ENCODE assay signal across 16 mouse cellular contexts in genomic region chr6:145426501-145426900, GRCm38 (mm10).
"Had no signal": no experiment of that assay in that cellular context is flagged by ENCODE, and none has a peak within 500 bp of the region (broad histone marks: within the 10 kb centered on the region; RNA-seq: fewer than 3 reads in every experiment).

No protein-coding gene starts in this region.

- H3K9me3 ChIP-seq: limb, embryonic 12.5 days; limb, embryonic 15.5 days; lung, embryonic 15.5 days; midbrain, embryonic 13.5 days; stomach, embryonic 15.5 days had no signal

- DNase-seq: kidney, adult 2 months; kidney, postnatal 14 days; left cerebral cortex, postnatal 4 days; liver, postnatal 0 days; lung, postnatal 14 days; lung, postnatal 4 days; spleen, adult 18-20 months; thymus, postnatal 25 days had no signal

- H3K4me3 ChIP-seq: limb, embryonic 12.5 days; limb, embryonic 15.5 days; lung, embryonic 15.5 days; midbrain, embryonic 13.5 days; stomach, embryonic 15.5 days had no signal

- H3K36me3 ChIP-seq: limb, embryonic 12.5 days; limb, embryonic 15.5 days; lung, embryonic 15.5 days; midbrain, embryonic 13.5 days; stomach, embryonic 15.5 days had no signal

- H3K27me3 ChIP-seq: limb, embryonic 12.5 days; limb, embryonic 15.5 days; lung, embryonic 15.5 days; midbrain, embryonic 13.5 days; stomach, embryonic 15.5 days had no signal

- H3K4me1 ChIP-seq: lung, embryonic 15.5 days; midbrain, embryonic 13.5 days; stomach, embryonic 15.5 days had no signal

- H3K4me2 ChIP-seq: limb, embryonic 12.5 days; limb, embryonic 15.5 days; liver, embryonic 11.5 days; lung, embryonic 15.5 days; midbrain, embryonic 13.5 days; stomach, embryonic 15.5 days had no signal

- H3K27ac ChIP-seq: limb, embryonic 12.5 days; limb, embryonic 15.5 days; liver, embryonic 14.5 days; lung, embryonic 15.5 days; midbrain, embryonic 13.5 days; stomach, embryonic 15.5 days had no signal

- H3K9ac ChIP-seq: limb, embryonic 12.5 days; limb, embryonic 15.5 days; liver, embryonic 14.5 days; liver, postnatal 0 days; lung, embryonic 15.5 days; midbrain, embryonic 13.5 days; stomach, embryonic 15.5 days had no signal

- ATAC-seq: intestine, postnatal 0 days; liver, postnatal 0 days; midbrain, embryonic 13.5 days had no signal
